Mouse (Mus musculus) CD4-positive, CD25-positive, alpha-beta regulatory T cell, adult 4 months (primary cell): ENCODE results near the gene Olfr1062. TPM values are rescaled to one million over a fixed set of nuclear protein-coding genes. Genes with fewer than 3 reads are reported as not detected.
"Not testable (repeated sequence)": the region's sequence is repeated elsewhere in the genome, so short reads cannot be mapped to it uniquely, and the experiment has no call there.

Source experiments
- ATAC-seq: one replicate; pipeline ENCODE4 v1.8.0; 2017
- polyA plus RNA-seq, 2 experiments: library from polyadenylated mRNA; unstranded; fragments of 100-300 nt; shearing (Covaris generic); gene quantifications; one replicate each; pipeline ENCODE4 v1.2.1; 2017

The Olfr1062 gene
- not detected for polyA plus RNA-seq

DNA sequence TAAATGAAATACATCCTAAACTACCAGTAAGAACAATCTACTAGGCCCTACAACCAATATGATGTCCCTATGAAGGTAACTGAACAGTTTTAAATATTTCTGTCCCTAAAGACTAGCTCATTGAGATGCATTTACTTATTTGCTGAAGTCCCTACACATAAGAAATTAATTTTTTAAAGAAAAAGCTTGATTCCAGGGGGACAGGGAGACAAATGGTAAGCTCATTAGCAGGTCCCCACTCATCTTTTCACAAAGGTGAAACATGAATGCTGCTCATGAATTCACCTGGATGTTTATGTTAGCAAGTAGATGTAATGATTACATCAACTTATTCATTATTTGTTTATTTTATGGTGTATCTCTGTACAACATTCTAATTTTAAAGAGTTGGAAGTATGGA, at the start of gene Olfr1062:
Olfr1062 (minus strand) TSS at position 101 of the 400 bp plus-strand sequence.
- not testable (repeated sequence) for ATAC-seq

- ATAC-seq: no peak
These were observed 38.0 kb upstream of the Olfr1062 start for GRCm38 (mm10) chr2:86464442-86465109.

DNA sequence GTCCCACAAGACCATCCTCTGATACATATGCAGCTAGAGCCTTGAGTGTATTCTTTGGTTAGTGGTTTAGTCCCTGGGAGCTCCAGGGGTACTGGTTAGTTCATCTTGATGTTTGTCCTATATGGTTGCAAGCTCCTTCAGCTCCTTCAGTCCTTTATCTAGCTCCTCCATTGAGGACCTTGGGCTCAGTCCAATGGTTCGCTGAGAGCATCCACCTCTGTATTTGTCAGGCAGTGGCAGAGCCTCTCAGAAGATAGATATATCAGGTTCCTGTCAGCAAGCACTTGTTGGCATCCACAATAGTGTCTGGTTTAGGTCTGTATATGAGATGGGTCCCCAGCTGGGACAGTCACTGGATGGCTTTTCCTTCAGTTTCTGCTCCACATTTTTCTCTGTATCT, 33.9 kb upstream of the Olfr1062 start:
- no peak for ATAC-seq

DNA sequence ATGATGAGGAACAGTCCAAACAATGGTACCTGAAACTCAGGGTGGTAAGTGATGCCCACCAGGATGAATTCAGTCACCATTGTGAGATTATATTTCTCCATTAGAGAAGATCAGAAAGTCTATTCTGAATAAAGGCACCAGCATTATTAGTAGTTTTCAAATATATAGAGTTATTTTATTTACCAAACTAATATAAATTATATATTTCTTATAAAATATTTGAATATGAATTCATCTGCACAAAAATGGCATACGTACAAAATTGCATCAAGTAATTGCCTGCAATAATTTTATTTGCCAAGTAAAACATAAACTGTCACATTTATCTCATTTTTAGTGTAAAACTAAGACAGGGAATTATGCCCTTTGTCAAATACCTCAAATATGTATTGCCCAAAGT, 29.6 kb upstream of the Olfr1062 start, which contains the start of gene Olfr1066:
Olfr1066 (minus strand) TSS at position 101 of the 400 bp plus-strand sequence.
- no peak for ATAC-seq

GRCm38 (mm10) chr2:86450491-86450890, 23.9 kb upstream of the Olfr1062 start, which contains the start of gene Olfr1065:
Gene Olfr1065, minus strand, starts transcription at chr2:86450591.
- not testable (repeated sequence) for ATAC-seq

- not testable (repeated sequence) for ATAC-seq
These were observed 15.6 kb upstream of the Olfr1062 start for GRCm38 (mm10) chr2:86442101-86442500.

- ATAC-seq: not testable (repeated sequence)
These were observed 2.0 kb upstream of the Olfr1062 start for GRCm38 (mm10) chr2:86428511-86428910.

DNA sequence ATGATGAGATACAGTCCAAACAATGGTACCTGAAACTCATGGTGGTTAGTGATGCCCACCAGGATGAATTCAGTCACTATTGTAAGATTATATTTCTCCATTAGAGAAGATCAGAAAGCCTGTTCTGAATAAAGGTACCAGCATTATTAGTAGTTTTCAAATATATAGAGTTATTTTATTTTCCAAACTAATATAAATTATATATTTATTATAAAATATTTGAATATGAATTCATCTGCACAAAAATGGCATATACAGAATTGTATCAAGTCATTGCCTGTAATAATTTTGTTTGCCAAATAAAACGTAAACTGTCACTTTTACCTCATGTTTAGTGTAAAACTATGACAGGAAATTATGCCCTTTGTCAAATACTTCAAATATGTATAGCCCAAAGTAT, 12.6 kb downstream of the Olfr1062 start, which contains the start of gene Olfr1061:
Olfr1061 (minus strand) TSS at position 101 of the 400 bp plus-strand sequence.
- no peak for ATAC-seq

DNA sequence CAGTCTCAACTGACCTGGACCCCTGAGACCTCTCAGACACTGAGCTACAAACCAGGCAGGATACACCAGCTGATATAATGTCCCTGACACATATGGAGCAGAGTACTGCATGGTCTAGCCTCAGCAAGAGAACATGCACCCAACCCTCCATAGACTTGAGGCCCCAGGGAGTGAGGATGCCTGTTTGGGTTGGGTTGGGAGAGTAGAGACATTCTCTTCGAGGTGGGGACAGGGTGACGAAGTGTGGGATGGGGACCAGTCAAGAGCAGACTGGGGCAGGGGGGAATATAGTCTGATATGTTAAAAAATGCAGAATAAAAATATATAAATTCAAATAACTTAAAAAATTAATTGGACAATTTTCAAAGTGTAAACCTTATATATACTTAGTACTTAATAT, 31.4 kb downstream of the Olfr1062 start:
- ATAC-seq: no peak

DNA sequence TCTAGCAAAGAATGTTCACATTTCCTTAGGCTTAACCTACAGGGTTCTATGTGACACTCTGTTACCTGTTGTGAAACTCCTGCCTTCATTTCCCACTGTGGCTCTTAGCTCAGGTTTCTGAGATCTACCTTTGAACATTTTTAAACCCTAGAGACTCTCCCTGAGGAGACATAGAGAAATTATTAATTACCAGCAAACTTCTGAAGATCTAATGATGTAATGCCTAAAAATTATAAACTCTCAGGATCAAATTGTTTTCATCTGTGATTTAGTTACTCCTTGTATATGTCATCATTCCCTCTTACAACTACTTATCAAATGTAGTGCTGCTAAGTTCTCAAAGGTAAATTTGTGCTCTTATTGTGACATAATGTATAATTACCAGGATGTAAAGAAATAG, 38.1 kb downstream of the Olfr1062 start, which contains the start of gene Olfr1058:
Olfr1058 (minus strand) TSS at position 101 of the 400 bp plus-strand sequence.
- not testable (repeated sequence) for ATAC-seq

DNA sequence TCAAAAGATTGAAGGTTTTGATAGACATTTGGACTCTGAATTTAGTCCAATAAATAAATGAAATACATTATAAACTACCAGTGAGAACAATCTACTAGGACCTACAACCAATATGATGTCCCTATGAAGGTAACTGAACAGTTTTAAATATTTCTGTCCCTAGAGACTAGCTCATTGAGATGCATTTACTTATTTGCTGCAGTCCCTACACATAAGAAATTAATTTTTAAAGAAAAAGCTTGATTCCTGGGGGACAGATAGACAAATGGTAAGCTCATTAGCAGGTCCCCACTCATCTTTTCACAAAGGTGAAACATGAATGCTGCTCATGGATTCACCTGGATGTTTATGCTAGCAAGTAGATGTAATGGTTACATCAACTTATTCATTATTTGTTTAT, 48.3 kb downstream of the Olfr1062 start, which contains the start of gene Olfr1057:
Olfr1057 (minus strand) TSS at position 101 of the 400 bp plus-strand sequence.
- ATAC-seq: no peak

Other genes starting within 250 kb of the Olfr1062 start
- gene Olfr1044, start 248.9 kb downstream of the Olfr1062 start, polyA plus RNA-seq: not detected
- not detected for gene Olfr52, start 241.1 kb downstream of the Olfr1062 start, polyA plus RNA-seq
- gene Olfr1045, start 223.7 kb downstream of the Olfr1062 start, polyA plus RNA-seq: not detected
- not detected for gene Olfr1046, start 207.4 kb downstream of the Olfr1062 start, polyA plus RNA-seq
- not detected for gene Olfr1047, start 195.3 kb downstream of the Olfr1062 start, polyA plus RNA-seq
- gene Olfr1048, start 186.5 kb downstream of the Olfr1062 start, polyA plus RNA-seq: not detected
- not detected for gene Olfr1049, start 168.4 kb downstream of the Olfr1062 start, polyA plus RNA-seq
- gene Olfr1051, start 147.7 kb downstream of the Olfr1062 start, polyA plus RNA-seq: not detected
- gene Olfr1052, start 134.3 kb downstream of the Olfr1062 start, polyA plus RNA-seq: under 1 TPM in 1 of 2 experiments, not detected in 1; 0.48 TPM
- not detected for gene Olfr1053, start 111.5 kb downstream of the Olfr1062 start, polyA plus RNA-seq
- gene Olfr1054, start 91.3 kb downstream of the Olfr1062 start, polyA plus RNA-seq: not detected
- not detected for gene Olfr1055, start 76.5 kb downstream of the Olfr1062 start, polyA plus RNA-seq
- not detected for gene Olfr1056, start 64.3 kb downstream of the Olfr1062 start, polyA plus RNA-seq
- gene Olfr1057, start 48.4 kb downstream of the Olfr1062 start, polyA plus RNA-seq: not detected
- not detected for gene Olfr1058, start 38.2 kb downstream of the Olfr1062 start, polyA plus RNA-seq
- not detected for gene Olfr1061, start 12.7 kb downstream of the Olfr1062 start, polyA plus RNA-seq
- gene Olfr1065, start 23.8 kb upstream of the Olfr1062 start, polyA plus RNA-seq: not detected
- not detected for gene Olfr1066, start 29.5 kb upstream of the Olfr1062 start, polyA plus RNA-seq
- not detected for gene Olfr228, start 60.6 kb upstream of the Olfr1062 start, polyA plus RNA-seq
- gene Olfr1076, start 81.7 kb upstream of the Olfr1062 start, polyA plus RNA-seq: not detected
- not detected for gene Olfr1079, start 115.7 kb upstream of the Olfr1062 start, polyA plus RNA-seq
- not detected for gene Olfr1080, start 131.5 kb upstream of the Olfr1062 start, polyA plus RNA-seq
- not detected for gene Olfr1082, start 172.2 kb upstream of the Olfr1062 start, polyA plus RNA-seq
- gene Olfr1084, start 213.0 kb upstream of the Olfr1062 start, polyA plus RNA-seq: not detected
- gene Olfr1085, start 235.3 kb upstream of the Olfr1062 start, polyA plus RNA-seq: not detected